Mouse (Mus musculus) C2C12 (cell line): ENCODE measurements around the gene Glyctk. TPM values are rescaled to one million over a fixed set of nuclear protein-coding genes. Genes with fewer than 3 reads are reported as not detected.
A peak's percentile ranks its signal among the peaks of the same experiment; 100 is the strongest.

Source experiments
- H3K27me3 ChIP-seq: one replicate; pipeline ENCODE4 v1.6.1; 2011; ENCODE audit not compliant: control insufficient read depth, insufficient read depth, insufficient read length
- H3K36me3 ChIP-seq: one replicate; pipeline ENCODE4 v1.6.1; 2011; ENCODE audit not compliant: control insufficient read depth, insufficient read depth
- H3K4me3 ChIP-seq: one replicate; pipeline ENCODE4 v1.5.1; 2011; ENCODE audit warnings: mild to moderate bottlenecking, control low read depth; ENCODE audit not compliant: poor library complexity, insufficient read depth, severe bottlenecking
- H3K79me2 ChIP-seq: one replicate; pipeline ENCODE4 v1.6.1; 2011; ENCODE audit not compliant: control insufficient read depth, insufficient read depth
- H3K79me3 ChIP-seq: one replicate; pipeline ENCODE4 v1.6.1; 2011; ENCODE audit warnings: low read depth, control low read depth
- H3ac ChIP-seq: one replicate; pipeline ENCODE3; 2011; ENCODE audit warnings: low read depth; ENCODE audit not compliant: control insufficient read depth, insufficient read length
- CEBPB ChIP-seq: IDR thresholded peaks from one replicate; pipeline ENCODE4 v1.6.1; 2011; ENCODE audit warnings: low read depth, mild to moderate bottlenecking, control low read depth, moderate library complexity
- CTCF ChIP-seq: IDR thresholded peaks from one replicate; pipeline ENCODE4 v1.5.1; 2011; ENCODE audit not compliant: control insufficient read depth, insufficient read depth, insufficient read length
- FOSL1 ChIP-seq: IDR thresholded peaks from one replicate; pipeline ENCODE4 v1.8.0; 2011; ENCODE audit warnings: mild to moderate bottlenecking, low read length; ENCODE audit not compliant: poor library complexity, insufficient read depth, severe bottlenecking
- MAX ChIP-seq: IDR thresholded peaks from one replicate; pipeline ENCODE4 v1.6.1; 2011; ENCODE audit warnings: mild to moderate bottlenecking, control low read depth
- MYOD1 ChIP-seq: IDR thresholded peaks from one replicate; pipeline ENCODE4 v1.6.1; 2011; ENCODE audit warnings: low read depth; ENCODE audit not compliant: control insufficient read depth, insufficient read length
- MYOG ChIP-seq: IDR thresholded peaks from one replicate; pipeline ENCODE4 v1.6.1; 2011; ENCODE audit not compliant: control insufficient read depth, insufficient read length; ENCODE audit errors: extremely low read depth
- USF1 ChIP-seq: IDR thresholded peaks from one replicate; pipeline ENCODE4 v1.6.1; 2011; ENCODE audit warnings: low read depth, mild to moderate bottlenecking, control low read depth, moderate library complexity
- polyA plus RNA-seq: library from polyadenylated mRNA; unstranded; fragments of >200 nt; fragmentation: generic; extraction: Trizol; gene quantifications from one replicate; pipeline ENCODE4 v1.2.1, GENCODE M21; 2012; ENCODE audit warnings: missing spikeins

Gene Glyctk
- polyA plus RNA-seq, 1 experiment, result 1.4 TPM

GRCm38 (mm10) chr9:106201895-106202294 is 44.0 kb upstream of the Glyctk start:
- TF ChIP-seq MAX, result no peak
- TF ChIP-seq MYOG, result no peak
- no peak for TF ChIP-seq FOSL1
- TF ChIP-seq USF1, result no peak
- no peak for TF ChIP-seq CEBPB
- TF ChIP-seq MYOD1, result no peak
- no peak for TF ChIP-seq CTCF
- Histone ChIP-seq H3K4me3 (no peak overlapping the region), H3K36me3 (no peaks in the 10 kb centered on the region), H3K79me3 (no peaks in the 10 kb centered on the region), H3K27me3 (no peaks in the 10 kb centered on the region), H3K79me2 (no peaks in the 10 kb centered on the region), H3ac (no peak overlapping the region)

- H3K4me3 ChIP-seq, result peak within 1 kb of the TSS; percentile 30
- no peaks in the 10 kb centered on the region for H3K27me3 ChIP-seq
- H3K36me3 ChIP-seq, result peaks cover 6% of the 10 kb centered on the region
- no peaks in the 10 kb centered on the region for H3K79me2 ChIP-seq
- no peaks in the 10 kb centered on the region for H3K79me3 ChIP-seq
- H3ac ChIP-seq, result peak within 1 kb of the TSS; percentile 84
- TF ChIP-seq CEBPB (no peak), MYOD1 (no peak), USF1 (no peak), CTCF (no peak)
Measured at GRCm38 (mm10) chr9:106199535-106200272, 41.8 kb upstream of the Glyctk start, which contains the start of gene Ppm1m. Gene Ppm1m, minus strand, starts transcription at chr9:106199746.

- H3K36me3 ChIP-seq, result peaks cover 6% of the 10 kb centered on the region
- peak overlapping the region; percentile 84 for H3ac ChIP-seq
- H3K79me2 ChIP-seq, result no peaks in the 10 kb centered on the region
- peak overlapping the region; percentile 30 for H3K4me3 ChIP-seq
- H3K79me3 ChIP-seq, result no peaks in the 10 kb centered on the region
- no peaks in the 10 kb centered on the region for H3K27me3 ChIP-seq
- TF ChIP-seq MAX (no peak), CEBPB (no peak), CTCF (no peak), USF1 (no peak), MYOD1 (no peak), FOSL1 (no peak), MYOG (no peak)
Measured at GRCm38 (mm10) chr9:106198962-106199458, 41.1 kb upstream of the Glyctk start.

- H3K4me3 ChIP-seq, result no peak overlapping the region
Measured at GRCm38 (mm10) chr9:106197732-106198131, 39.8 kb upstream of the Glyctk start.

GRCm38 (mm10) chr9:106197081-106197713 is 39.3 kb upstream of the Glyctk start:
- H3K79me2 ChIP-seq, result no peaks in the 10 kb centered on the region
- no peaks in the 10 kb centered on the region for H3K27me3 ChIP-seq
- no peaks in the 10 kb centered on the region for H3K79me3 ChIP-seq
- H3K36me3 ChIP-seq, result peaks cover 6% of the 10 kb centered on the region
- H3ac ChIP-seq, result no peak overlapping the region
- TF ChIP-seq MYOD1 (no peak), CTCF (no peak), USF1 (no peak), CEBPB (no peak), MAX (no peak), MYOG (no peak), FOSL1 (no peak)
- no peak overlapping the region for H3K4me3 ChIP-seq

More at GRCm38 (mm10) chr9:106197732-106198131, 39.8 kb upstream of the Glyctk start:
- TF ChIP-seq MAX (no peak), CTCF (no peak), MYOD1 (no peak), CEBPB (no peak), FOSL1 (no peak), MYOG (no peak), USF1 (no peak)
- Histone ChIP-seq H3K79me3 (no peaks in the 10 kb centered on the region), H3K79me2 (no peaks in the 10 kb centered on the region), H3ac (no peak overlapping the region), H3K36me3 (peaks cover 6% of the 10 kb centered on the region), H3K27me3 (no peaks in the 10 kb centered on the region)
